Mouse (Mus musculus): ENCODE data around the gene Tmem102. TPM values are rescaled to one million over a fixed set of nuclear protein-coding genes. Genes with fewer than 3 reads are reported as not detected.

Gene Tmem102
- total and polyA plus RNA-seq, 3 experiments: 0.08 TPM; not detected in 2

- peak overlapping the region in 2 of 3 experiments; percentile 36 to 49 for H3K4me3 ChIP-seq (replicated peaks in 1 of 3; ENCODE audit: low read depth in 2 of 3, low read length in 2 of 3, poor library complexity in 1 of 3)
- DNase-seq (ENCODE audit: extremely low read depth): no peak
- no peak overlapping the region for H3K9ac ChIP-seq (ENCODE audit: insufficient read depth, low read depth)
- peaks cover 0 to 3% of the 10 kb centered on the region in 2 experiments for H3K36me3 ChIP-seq (replicated peaks in 1 of 2; ENCODE audit: control insufficient read depth in 1 of 2, insufficient read depth in 1 of 2, low read length in 1 of 2)
- in situ Hi-C loops (cut with MboI; ENCODE audit: low pct_ligation_motif_present, low pct_unique_long_range_greater_than_20kb, low sequenced_read_pairs) (no loop called here), dilution Hi-C loops (cut with MboI; ENCODE audit: extremely low pct_ligation_motif_present, extremely low pct_unique_long_range_greater_than_20kb, low sequenced_read_pairs) (no loop called here)
- no peak overlapping the region for H3K4me2 ChIP-seq (ENCODE audit: insufficient read depth, low read depth, poor library complexity, severe bottlenecking)
- TF ChIP-seq BHLHE40 (IDR thresholded peaks at IDR 0.05; ENCODE audit: low read depth, low read length) (no peak), TBP (conservative IDR thresholded peaks at IDR 0.05; ENCODE audit: low read depth, low read length) (no peak), RAD21 (IDR thresholded peaks at IDR 0.05; ENCODE audit: low read depth, low read length) (no peak)
- H3K9me3 ChIP-seq (replicated peaks; ENCODE audit: low read length): peaks cover 19% of the 10 kb centered on the region
- H3K79me2 ChIP-seq (replicated peaks; ENCODE audit: control insufficient read depth, extremely low read depth, insufficient read depth, poor library complexity, severe bottlenecking): no peaks in the 10 kb centered on the region
- peaks cover 24% of the 10 kb centered on the region for H3K27me3 ChIP-seq (replicated peaks)
- peaks cover 9 to 58% of the 10 kb centered on the region in 2 experiments for H3K4me1 ChIP-seq (ENCODE audit: control insufficient read depth in 1 of 2, insufficient read depth in 2 of 2)
- H3K27ac ChIP-seq (ENCODE audit: insufficient read depth, low read depth): no peak overlapping the region
Measured at GRCm38 (mm10) chr11:69797924-69798323, 7.5 kb downstream of the Tmem102 start.

DNA sequence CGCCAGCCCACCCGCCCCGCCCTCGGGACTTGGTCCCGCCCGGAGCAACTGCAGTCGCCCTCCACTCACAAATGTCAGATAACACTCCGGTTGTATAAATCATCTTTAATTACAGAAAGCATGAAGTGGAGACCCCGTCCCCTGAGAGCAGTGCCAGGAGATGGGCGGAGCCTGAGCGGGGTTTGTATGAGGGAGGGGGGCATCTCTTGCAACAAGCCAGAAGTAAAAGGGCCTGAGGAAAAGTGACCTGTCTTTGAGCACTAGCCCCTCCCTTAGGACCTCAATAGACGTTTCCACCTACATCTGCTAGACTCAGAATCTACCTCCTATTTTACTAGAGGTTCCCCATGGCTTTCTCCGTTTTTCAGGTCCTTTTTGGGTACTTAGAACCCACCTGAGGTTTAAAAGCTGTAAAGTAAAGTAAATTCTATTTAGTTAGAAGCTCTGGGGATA is 9.4 kb downstream of the Tmem102 start:
- DNase-seq (ENCODE audit: extremely low read depth): no peak
- Histone ChIP-seq H3K4me1 (ENCODE audit: control insufficient read depth in 1 of 2, insufficient read depth in 2 of 2) (peaks cover 9 to 50% of the 10 kb centered on the region in 2 experiments), H3K4me2 (ENCODE audit: insufficient read depth, low read depth, poor library complexity, severe bottlenecking) (peak overlapping the region; percentile 58), H3K9me3 (replicated peaks; ENCODE audit: low read length) (peaks cover 9% of the 10 kb centered on the region), H3K9ac (ENCODE audit: insufficient read depth, low read depth) (peak overlapping the region; percentile 66; the same call in 1 of the 2 replicates), H3K4me3 (replicated peaks in 1 of 3; ENCODE audit: low read depth in 2 of 3, low read length in 2 of 3, poor library complexity in 1 of 3) (peak overlapping the region; percentile 59 to 67 (median 61)), H3K27me3 (replicated peaks) (peaks cover 7% of the 10 kb centered on the region), H3K27ac (ENCODE audit: insufficient read depth, low read depth) (no peak overlapping the region), H3K36me3 (replicated peaks in 1 of 2; ENCODE audit: control insufficient read depth in 1 of 2, insufficient read depth in 1 of 2, low read length in 1 of 2) (peaks cover 0 to 6% of the 10 kb centered on the region in 2 experiments), H3K79me2 (replicated peaks; ENCODE audit: control insufficient read depth, extremely low read depth, insufficient read depth, poor library complexity, severe bottlenecking) (no peaks in the 10 kb centered on the region)
- TF ChIP-seq KAT2A (IDR thresholded peaks at IDR 0.05; ENCODE audit: insufficient replicate concordance, low read length) (0 out of 2 replicates have a peak, but pooled peaks have one; percentile 10), ZMIZ1 (IDR thresholded peaks at IDR 0.05; ENCODE audit: low read depth, low read length) (no peak), NRF1 (IDR thresholded peaks at IDR 0.05; ENCODE audit: low read depth, low read length) (0 out of 2 replicates have a peak, but pooled peaks have one; percentile 2), MAFK (IDR thresholded peaks at IDR 0.05; ENCODE audit: insufficient replicate concordance, low read length) (no peak; the same call in 1 of the 2 replicates), PAX5 (IDR thresholded peaks at IDR 0.05; ENCODE audit: low read length) (no peak), USF2 (conservative IDR thresholded peaks at IDR 0.05; ENCODE audit: low read depth, low read length) (no peak), ZNF384 (IDR thresholded peaks at IDR 0.05; ENCODE audit: low read depth, low read length) (no peak), EP300 (IDR thresholded peaks at IDR 0.05; ENCODE audit: low read length) (no peak), CTCF (conservative IDR thresholded peaks at IDR 0.05 in 1 of 2, IDR thresholded peaks at IDR 0.05 in 1 of 2; ENCODE audit: low read depth in 2 of 2, low read length in 2 of 2) (no peak), RCOR1 (conservative IDR thresholded peaks at IDR 0.05; ENCODE audit: low read depth, low read length) (0 out of 2 replicates have a peak, but pooled peaks have one; percentile 39), ETS1 (conservative IDR thresholded peaks at IDR 0.05; ENCODE audit: low read depth, low read length) (no peak), IRF4 (IDR thresholded peaks at IDR 0.05; ENCODE audit: low read depth, low read length) (no peak), MAX (IDR thresholded peaks at IDR 0.05; ENCODE audit: low read length) (no peak), JUN (IDR thresholded peaks at IDR 0.05; ENCODE audit: insufficient read depth, low read depth, low read length) (no peak), MAZ (IDR thresholded peaks at IDR 0.05; ENCODE audit: low read depth, low read length) (0 out of 2 replicates have a peak, but pooled peaks have one; percentile 11), BHLHE40 (IDR thresholded peaks at IDR 0.05; ENCODE audit: low read depth, low read length) (no peak)
- dilution Hi-C loops (cut with MboI; ENCODE audit: extremely low pct_ligation_motif_present, extremely low pct_unique_long_range_greater_than_20kb, low sequenced_read_pairs): no loop called here
- in situ Hi-C loops (cut with MboI; ENCODE audit: low pct_ligation_motif_present, low pct_unique_long_range_greater_than_20kb, low sequenced_read_pairs): no loop called here
